Mouse (Mus musculus) thymus, postnatal 10 days (tissue): ENCODE results near the gene Sidt1.
"Not testable (repeated sequence)": the region's sequence is repeated elsewhere in the genome, so short reads cannot be mapped to it uniquely, and the experiment has no call there.

Experiments
- DNase-seq, 2 experiments: peaks; one replicate each; pipeline ENCODE4 v3.0.0; 2021; ENCODE audit warnings: low spot score in 2 of 2

Gene Sidt1

DNA sequence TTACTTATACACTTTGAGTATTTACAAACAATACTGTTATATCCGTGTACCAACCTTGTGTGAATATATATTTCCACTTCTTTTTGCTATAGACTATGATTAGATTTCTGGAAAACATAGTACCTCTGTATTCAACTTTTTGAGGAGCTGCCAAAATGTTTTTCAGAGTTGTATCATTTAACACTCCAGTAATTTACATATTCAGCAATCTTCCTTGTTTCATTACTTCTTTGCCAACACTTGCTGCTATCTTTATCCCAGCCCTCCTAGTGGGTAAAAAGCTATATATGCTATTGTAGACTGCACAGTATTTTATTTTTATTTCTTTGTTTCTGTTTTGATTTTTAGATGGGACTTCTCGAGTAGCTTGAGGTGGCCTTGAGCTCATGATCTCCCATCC, 29.2 kb downstream of the Sidt1 start:
- no peak for DNase-seq

DNA sequence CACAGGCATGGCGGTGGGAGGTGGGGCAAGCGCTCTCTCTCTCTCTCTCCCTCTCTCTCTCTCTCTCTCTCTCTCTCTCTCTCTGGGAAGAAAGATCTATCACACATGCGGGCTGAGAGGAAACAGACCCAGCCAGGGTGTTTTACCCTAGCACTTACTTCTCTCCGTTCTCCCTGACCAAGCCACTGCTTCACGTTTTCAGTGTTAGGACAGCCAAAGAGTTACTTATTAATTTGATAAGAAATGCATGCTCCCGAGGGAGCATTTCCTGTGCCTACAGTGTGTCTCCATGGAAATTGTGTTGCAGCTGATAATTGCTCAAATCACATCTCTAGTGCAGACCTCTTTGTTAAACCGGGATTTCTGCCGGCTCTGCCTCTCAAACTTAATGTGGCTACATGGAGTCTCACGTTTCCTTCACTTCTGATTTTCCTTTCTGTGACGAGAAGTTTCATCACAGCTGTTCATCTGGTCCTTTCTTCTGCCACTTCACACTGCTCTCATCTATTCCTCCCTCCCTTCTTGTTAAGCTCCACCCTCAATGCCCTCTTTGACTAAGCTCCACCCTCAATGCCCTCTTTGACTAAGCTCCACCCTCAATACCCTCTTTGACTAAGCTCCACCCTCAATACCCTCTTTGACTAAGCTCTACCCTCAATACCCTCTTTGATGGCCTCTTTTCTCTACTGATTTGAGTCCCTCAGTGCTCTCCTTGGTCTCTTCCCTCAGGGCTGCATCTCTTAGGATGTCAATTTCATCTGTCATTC, 30.7 kb downstream of the Sidt1 start:
- DNase-seq: no peak

- DNase-seq: peak in 1 of 2 experiments; percentile 8
Observed at GRCm38 (mm10) chr16:44299438-44300093, 33.4 kb downstream of the Sidt1 start.

DNA sequence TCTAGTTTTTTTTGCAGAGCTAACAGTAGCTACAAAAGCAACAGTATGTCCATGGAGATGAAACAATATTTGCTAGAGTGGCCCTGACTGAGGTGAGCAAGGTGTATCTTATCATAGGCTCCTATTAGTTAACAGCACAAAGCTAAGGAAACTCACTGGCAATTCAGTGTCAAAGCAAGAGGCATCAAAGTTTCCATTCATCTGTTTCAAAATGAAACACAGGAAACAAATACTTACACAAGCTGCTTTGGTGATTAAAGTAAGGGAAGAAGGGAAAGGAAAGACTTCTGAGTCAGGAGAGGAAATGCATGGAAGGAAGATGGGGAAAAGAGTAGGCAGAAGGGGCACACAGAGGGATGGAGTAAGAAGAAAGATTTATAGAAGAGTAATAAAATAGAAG, 39.0 kb downstream of the Sidt1 start:
- no peak for DNase-seq

DNA sequence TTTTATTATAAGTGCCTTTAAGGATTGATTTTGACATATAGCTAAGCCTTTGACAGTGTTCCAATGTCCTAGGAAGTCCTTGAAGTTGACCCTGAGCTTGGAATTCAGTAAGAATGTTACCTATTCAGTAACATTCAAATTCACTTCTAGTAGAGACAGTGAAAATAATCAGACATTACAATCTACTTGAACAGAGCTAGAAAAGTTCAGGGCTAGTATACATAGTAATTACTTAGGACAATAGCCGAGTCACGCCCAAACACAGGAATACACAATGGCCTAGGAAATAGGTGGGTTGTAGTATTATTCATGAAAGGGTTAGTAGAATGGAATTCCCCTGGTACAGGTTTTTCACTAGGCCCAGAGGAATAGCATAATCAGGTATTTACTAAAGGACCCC, 40.3 kb downstream of the Sidt1 start:
- DNase-seq: not testable (repeated sequence)

DNA sequence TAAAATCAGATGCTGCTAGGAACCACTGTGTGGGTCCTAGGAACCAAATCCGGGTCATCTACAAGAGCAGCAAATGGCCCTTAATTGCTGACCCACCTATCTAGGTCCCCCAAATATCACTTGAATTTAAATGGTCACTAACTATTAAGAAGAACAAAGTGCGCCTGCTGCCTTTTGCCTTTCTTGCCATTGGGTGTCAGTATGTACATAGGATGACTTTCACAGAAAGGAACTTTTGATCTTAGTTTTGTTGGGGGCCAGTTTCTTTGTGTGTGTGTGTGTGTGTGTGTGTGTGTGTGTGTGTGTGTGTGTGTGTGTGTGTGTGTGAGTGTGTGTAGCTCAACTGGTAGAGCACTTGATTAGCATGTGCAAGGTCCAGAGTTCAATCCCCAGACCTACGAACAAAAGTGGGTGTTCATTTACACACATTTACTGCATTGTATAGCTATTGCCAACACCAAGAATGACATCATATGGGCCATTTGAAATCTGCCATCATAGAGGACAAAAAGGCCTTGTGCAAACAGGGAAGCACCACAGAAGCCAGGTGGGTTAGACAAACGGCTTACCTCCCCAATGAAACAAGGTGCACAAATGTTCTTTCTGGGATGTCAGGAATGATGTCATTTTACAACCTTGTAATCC, 43.9 kb downstream of the Sidt1 start:
- DNase-seq: no peak

DNA sequence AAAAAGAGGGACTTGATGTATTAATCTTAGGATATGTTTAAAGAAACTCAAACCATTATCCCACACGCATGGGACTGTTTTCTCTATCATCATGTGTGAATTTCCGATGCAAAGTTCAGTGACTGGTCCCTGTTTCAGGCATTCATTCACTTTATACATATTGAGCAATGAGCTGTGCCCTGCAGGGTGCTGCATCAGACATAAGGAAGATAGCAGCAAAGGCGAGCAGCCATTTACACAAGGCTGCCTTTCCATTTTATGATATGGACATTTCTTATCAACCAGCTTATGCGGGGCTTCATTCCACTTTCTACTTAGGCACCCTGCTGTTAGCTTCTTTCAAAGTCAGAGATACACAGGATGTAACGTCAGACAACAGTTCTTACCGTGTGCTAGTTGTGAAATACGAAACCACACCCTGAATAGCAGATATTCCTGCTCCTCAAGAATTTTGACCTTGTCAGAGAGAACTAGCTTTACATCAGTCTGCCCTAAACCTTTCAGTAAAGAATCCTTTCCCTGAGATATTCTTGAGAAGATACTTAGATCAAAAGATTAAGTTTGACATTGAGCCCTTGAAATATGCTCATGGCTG, 45.5 kb downstream of the Sidt1 start:
- DNase-seq: no peak

GRCm38 (mm10) chr16:44282614-44283325, 50.2 kb downstream of the Sidt1 start:
- DNase-seq: no peak

DNA sequence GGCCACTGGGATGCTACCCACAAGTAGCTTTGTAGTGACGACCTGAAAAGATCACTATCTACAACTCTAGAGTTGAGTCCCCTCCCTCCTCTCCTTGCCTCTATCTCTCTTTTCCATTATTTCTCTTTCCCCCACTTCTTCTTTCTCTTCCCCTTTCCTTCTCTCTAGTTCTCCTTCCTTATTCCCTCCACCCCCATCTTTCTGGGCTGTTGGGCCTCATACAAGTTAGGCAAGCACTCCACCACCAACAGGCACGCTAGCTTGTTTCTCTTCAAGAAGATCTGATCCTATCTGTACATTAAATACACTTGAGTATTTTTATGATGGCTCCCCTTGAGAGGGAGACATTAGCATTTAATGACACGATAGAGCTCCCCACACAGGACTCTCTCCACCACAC, 51.0 kb downstream of the Sidt1 start:
- DNase-seq: no peak

GRCm38 (mm10) chr16:44280806-44281205, 52.2 kb downstream of the Sidt1 start:
- no peak for DNase-seq

DNA sequence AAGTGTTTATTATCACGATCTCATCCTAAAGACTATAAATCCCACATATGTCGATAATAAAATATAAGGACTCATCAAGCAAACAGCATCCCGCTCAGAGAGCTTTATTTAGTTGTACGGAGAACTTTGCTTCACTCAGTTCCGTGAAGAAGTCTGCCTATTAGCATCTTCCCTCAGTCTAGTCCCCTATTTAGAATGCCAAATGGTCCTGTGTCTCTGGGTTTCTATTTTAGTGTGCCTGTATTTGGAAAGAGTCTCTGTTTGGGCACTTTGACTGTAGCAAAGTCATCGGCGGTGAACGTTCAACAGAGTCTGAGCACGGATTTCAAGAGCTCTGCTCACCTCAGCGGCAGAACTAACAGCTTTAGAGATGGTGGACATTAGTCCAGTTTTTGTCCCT, 55.8 kb downstream of the Sidt1 start:
- no peak for DNase-seq

DNA sequence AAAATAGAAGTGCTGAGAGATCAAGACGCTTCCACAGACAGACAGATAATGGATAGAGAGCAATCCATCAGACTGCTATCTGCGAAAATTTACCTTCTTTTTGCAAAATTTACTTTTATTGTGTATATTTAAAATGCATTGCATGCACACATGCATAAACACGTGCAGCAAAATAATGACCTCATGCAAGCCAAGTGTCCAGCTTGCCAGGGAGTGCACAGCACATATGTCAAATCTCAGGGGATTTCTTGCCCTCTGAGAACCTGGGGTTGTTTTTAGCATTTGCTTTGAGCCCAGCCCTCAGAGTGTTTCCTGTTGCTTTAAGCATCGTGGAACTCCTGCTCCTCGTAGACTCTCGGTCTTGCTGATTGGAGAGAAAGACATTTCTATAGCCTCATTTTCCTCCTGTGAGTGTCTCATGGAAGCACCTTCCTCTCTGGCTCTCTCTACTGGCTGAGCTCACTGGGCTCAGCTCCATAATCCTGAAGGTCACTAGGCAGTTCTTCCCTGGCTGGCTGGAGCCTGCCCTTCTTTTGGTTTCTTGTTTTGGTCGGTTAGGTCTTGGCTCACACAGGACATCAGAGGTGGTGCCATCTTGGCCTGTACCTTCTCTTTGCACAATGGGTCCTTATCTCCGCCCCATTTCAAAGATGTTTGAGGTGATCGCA, 61.5 kb downstream of the Sidt1 start:
- DNase-seq: no peak

- DNase-seq: no peak
Observed at GRCm38 (mm10) chr16:44270606-44271005, 62.4 kb downstream of the Sidt1 start.

GRCm38 (mm10) chr16:44269578-44269977, 63.4 kb downstream of the Sidt1 start:
- no peak for DNase-seq

DNA sequence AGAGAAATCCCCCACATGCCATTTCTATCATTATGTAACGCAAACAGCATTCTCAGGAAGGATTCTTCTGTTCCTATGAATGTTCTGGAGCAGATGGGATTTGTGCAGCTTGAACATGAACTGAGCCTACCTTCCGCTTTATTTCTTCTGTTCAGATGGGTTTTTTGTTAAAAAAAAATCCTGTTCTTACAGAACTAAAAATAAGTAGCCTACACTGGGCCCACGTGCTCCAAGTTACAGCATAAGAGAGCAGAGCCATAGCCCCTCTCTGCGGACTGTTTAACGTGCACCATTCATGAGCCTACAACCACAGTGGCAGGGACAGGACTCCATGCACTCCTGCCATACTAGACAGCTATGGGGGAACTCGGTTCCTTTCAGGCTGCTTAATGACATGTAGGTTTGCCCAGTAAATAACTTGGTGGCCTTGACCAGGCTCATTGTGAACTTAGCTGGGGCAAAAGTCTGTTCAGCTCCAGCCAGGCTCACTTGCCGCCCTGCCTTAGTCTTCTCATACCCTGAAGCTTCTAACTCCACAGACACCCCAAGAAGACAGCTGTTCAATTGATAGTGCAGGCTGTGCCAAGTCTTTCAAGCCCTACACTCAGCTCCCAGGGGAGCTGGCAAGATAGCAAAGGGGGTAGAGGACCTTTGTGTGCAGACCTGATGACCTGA, 64.3 kb downstream of the Sidt1 start:
- DNase-seq: no peak

DNA sequence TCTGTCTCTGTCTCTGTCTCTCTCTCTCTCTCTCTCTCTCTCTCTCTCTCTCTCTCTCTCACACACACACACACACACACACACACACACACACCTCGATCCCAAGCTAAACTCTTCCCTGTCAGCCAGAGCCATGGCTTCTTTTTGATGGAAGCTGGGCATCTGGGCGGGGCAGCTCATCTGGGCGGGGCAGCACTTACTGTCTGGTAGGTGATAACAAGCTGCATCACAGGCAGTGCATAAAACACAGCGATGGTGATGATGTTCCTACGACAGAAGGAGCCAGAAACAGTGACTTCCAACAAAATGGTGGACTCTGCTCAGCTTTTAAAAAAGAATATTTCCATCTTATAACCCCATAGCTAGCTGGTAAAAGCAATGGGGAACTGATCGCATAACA, 67.4 kb downstream of the Sidt1 start:
- DNase-seq: no peak

GRCm38 (mm10) chr16:44264916-44265315, 68.1 kb downstream of the Sidt1 start:
- DNase-seq: no peak

DNA sequence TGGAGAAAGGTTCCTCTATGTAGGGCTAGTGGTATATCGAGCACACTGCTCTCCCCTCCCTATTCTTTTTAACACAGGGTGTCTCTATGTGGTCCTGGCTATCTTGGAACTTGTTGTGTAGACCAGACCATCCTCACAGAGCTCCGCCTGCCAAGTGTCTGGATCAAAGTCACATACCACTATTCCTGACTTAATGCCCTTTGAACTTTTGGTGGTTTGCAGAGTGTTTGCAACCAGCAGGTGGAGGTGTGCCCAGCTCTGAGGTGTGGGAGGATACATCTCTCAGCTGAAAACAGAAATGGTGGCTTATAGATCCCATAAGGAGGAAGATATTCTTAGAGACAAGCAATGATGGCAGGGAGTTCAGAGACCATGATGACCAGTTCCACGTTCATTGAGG, 75.5 kb downstream of the Sidt1 start:
- DNase-seq: no peak

DNA sequence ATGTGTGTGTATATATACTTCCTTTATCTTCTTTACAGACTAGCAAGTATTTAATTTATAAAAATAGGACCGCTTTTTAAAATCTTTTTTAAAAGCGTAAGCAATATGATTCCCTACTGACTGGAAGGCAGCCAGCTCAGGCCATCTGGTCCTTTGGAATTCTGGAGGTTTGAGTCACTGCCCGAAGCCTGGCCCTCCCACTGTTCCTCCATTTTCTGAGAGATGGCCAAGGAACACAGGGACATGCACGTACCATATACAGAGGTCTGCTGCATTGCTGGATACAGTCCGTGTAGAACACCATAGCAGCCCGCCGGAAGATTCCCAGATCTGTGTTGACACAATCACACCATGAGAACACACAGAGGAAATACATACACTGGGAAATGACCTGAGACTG, 78.3 kb downstream of the Sidt1 start:
- DNase-seq: no peak

DNA sequence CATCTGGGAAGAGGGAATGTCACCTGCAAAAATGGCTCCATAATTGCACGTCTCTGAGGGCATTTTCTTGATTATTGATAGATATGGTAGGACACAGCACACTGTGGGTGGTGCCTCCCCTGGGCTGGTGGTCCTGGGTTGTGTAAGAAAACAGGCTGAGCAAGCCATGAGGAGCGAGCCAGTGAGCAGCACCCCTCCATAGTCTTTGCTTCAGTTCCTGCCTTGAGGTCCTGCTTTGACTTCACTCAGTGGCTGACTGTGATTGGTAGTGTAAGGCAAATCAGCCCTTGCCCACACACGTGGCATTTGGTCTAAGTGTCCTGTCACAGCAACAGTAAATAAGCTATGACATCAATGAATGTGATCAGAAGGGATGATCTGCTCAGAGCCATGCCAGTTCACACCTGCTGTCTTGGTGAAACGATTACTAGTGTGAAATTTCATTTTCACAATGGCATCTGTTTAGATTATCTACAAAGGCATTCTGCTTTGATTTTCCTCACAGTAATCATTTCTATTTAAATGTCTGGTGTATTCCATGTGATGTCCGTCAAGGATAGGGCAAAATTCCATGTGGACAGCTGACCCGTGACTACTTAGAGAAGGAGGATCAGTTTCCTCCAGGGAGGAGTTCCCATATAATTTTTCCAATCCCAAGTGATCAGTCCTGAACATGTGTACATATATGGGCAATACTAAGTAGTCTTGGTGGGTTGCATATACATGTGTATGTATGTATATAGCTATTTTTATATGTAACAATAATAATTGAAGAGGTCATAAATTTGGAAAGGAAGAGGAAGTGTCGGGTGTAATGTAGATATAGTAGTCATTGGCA, 79.0 kb downstream of the Sidt1 start:
- no peak for DNase-seq
